Mouse (Mus musculus): ENCODE measurements around the gene Upb1. TPM values are rescaled to one million over a fixed set of nuclear protein-coding genes. Genes with fewer than 3 reads are reported as not detected.
A peak's percentile ranks its signal among the peaks of the same experiment; 100 is the strongest.
"Not testable (repeated sequence)": the region's sequence is repeated elsewhere in the genome, so short reads cannot be mapped to it uniquely, and the experiment has no call there.

Gene Upb1
- polyA plus RNA-seq, 1 experiment from 2014 or later: 1.0 TPM

- Histone ChIP-seq H3K4me3 (no peak overlapping the region), H3K9ac (no peak overlapping the region), H3K4me2 (no peak overlapping the region), H3K36me3 (no peaks in the 10 kb centered on the region), H3K27me3 (no peaks in the 10 kb centered on the region), H3K9me3 (peaks cover 3% of the 10 kb centered on the region; the same call in 1 of the 2 replicates), H3K27ac (no peak overlapping the region), H3K4me1 (no peaks in the 10 kb centered on the region)
- WGBS: 57% methylated on average over 14 of the region's 14 CpGs
- ATAC-seq (ENCODE audit: insufficient number of reproducible peaks, insufficient read depth, low FRiP score, low TSS enrichment, low read depth): no peak
Observed at GRCm38 (mm10) chr10:75396966-75397365, 3.9 kb upstream of the Upb1 start.

- WGBS: 87% methylated on average over 8 of the region's 8 CpGs
- H3K9ac ChIP-seq: no peak overlapping the region
- ATAC-seq (ENCODE audit: insufficient number of reproducible peaks, insufficient read depth, low FRiP score, low TSS enrichment, low read depth): no peak
Observed at GRCm38 (mm10) chr10:75405916-75406315, 5.0 kb downstream of the Upb1 start.

GRCm38 (mm10) chr10:75406755-75407154, 5.8 kb downstream of the Upb1 start:
- Histone ChIP-seq H3K4me1 (peaks cover 7% of the 10 kb centered on the region; the same call in 1 of the 2 replicates), H3K27ac (no peak overlapping the region), H3K4me2 (peak overlapping the region; percentile 41), H3K27me3 (no peaks in the 10 kb centered on the region), H3K4me3 (no peak overlapping the region), H3K36me3 (no peaks in the 10 kb centered on the region), H3K9me3 (no peaks in the 10 kb centered on the region), H3K9ac (no peak overlapping the region)
- 50% methylated on average over 13 of the region's 13 CpGs for WGBS
- no peak for ATAC-seq (ENCODE audit: insufficient number of reproducible peaks, insufficient read depth, low FRiP score, low TSS enrichment, low read depth)

More at GRCm38 (mm10) chr10:75405916-75406315, 5.0 kb downstream of the Upb1 start:
- no peaks in the 10 kb centered on the region for H3K9me3 ChIP-seq
- H3K36me3 ChIP-seq: no peaks in the 10 kb centered on the region
- H3K4me3 ChIP-seq: no peak overlapping the region
- H3K4me1 ChIP-seq: 0 out of 2 replicates have a peak, but pooled peaks cover 2% of the 10 kb centered on the region
- no peak overlapping the region for H3K27ac ChIP-seq
- H3K27me3 ChIP-seq: no peaks in the 10 kb centered on the region
- H3K4me2 ChIP-seq: no peak overlapping the region

DNA sequence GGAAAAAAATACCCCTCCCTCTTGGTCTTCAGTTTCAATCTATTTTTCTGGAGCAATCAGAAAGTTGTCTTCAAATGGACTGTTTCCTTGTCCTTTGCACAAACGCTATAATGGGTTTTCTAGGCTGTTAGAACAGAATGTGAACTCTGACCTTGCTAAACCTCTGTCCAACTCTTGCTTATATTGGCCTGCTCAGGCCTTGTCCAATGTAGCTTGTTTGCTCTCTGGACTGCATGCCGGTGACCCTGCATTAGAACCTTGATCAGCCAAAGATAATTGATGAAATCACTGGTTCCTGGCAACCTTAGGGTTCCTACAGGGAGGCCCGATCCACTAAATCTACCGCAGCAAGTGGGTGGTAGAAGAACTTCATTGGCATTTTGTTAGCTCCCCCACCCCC, 6.8 kb downstream of the Upb1 start:
- 76% methylated on average over 4 of the region's 4 CpGs for WGBS
- no peak overlapping the region for H3K27ac ChIP-seq
- no peak overlapping the region for H3K9ac ChIP-seq
- no peak overlapping the region for H3K4me3 ChIP-seq
- H3K36me3 ChIP-seq: no peaks in the 10 kb centered on the region
- no peaks in the 10 kb centered on the region for H3K27me3 ChIP-seq
- no peak for ATAC-seq (ENCODE audit: insufficient number of reproducible peaks, insufficient read depth, low FRiP score, low TSS enrichment, low read depth)
- peaks cover 13% of the 10 kb centered on the region; the same call in 1 of the 2 replicates for H3K4me1 ChIP-seq
- no peak overlapping the region for H3K4me2 ChIP-seq
- H3K9me3 ChIP-seq: no peaks in the 10 kb centered on the region

DNA sequence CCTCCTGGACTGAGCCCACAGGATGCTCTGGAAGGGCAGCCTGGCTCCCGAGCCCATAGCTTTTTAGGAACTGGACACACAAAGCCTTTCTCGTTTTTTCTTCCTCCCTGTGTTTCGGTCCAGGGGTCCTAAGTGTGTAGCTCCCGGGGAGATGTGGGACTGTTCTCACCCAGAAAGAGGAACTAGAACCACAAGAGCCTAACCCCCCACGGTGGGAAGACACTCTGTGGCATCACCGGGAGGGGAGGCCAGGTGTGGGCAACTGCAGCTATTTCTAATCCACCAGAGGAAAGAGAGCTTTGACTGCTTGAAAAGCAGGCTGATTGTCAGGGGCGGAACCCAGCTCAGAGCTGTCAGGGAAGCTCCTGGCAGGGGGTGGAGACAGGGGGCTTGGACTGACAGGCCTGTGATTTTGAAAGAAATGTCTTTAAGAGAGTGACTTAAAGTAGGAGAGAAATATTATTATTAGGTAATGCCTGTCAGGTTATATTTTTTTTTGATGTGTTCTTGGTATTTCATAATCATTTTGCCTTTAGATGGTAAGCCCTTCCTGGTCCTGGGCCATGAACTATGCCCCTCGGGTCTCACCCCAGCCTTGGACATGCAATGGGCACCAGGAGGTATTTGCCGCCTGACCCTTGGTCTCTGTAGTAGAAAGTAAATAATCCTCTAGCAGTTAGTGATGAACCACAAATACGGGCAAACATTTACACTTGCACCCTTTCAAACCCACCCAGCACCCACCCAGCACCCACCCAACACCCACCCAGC, 10.6 kb downstream of the Upb1 start:
- H3K4me3 ChIP-seq; H3K27me3 ChIP-seq; H3K9me3 ChIP-seq; H3K27ac ChIP-seq; ATAC-seq (ENCODE audit: insufficient number of reproducible peaks, insufficient read depth, low FRiP score, low TSS enrichment, low read depth); H3K4me2 ChIP-seq; H3K36me3 ChIP-seq; H3K9ac ChIP-seq: not testable (repeated sequence)
- 37% methylated on average over 10 of the region's 10 CpGs for WGBS
- peaks cover 15% of the 10 kb centered on the region; the same call in 1 of the 2 replicates for H3K4me1 ChIP-seq

- Histone ChIP-seq H3K36me3 (no peaks in the 10 kb centered on the region), H3K4me3 (no peak overlapping the region), H3K4me2 (peak overlapping the region; percentile 36), H3K27me3 (no peaks in the 10 kb centered on the region), H3K27ac (no peak overlapping the region), H3K9me3 (no peaks in the 10 kb centered on the region), H3K9ac (no peak overlapping the region), H3K4me1 (peaks cover 15% of the 10 kb centered on the region; the same call in 1 of the 2 replicates)
- ATAC-seq (ENCODE audit: insufficient number of reproducible peaks, insufficient read depth, low FRiP score, low TSS enrichment, low read depth): no peak
- WGBS: 53% methylated on average over 27 of the region's 27 CpGs
Observed at GRCm38 (mm10) chr10:75412114-75413103, 11.5 kb downstream of the Upb1 start.

GRCm38 (mm10) chr10:75414925-75415324, 14.0 kb downstream of the Upb1 start:
- H3K9me3 ChIP-seq: no peaks in the 10 kb centered on the region
- no peaks in the 10 kb centered on the region for H3K27me3 ChIP-seq
- H3K4me3 ChIP-seq: no peak overlapping the region
- H3K9ac ChIP-seq: no peak overlapping the region
- no peaks in the 10 kb centered on the region for H3K36me3 ChIP-seq
- H3K27ac ChIP-seq: no peak overlapping the region
- ATAC-seq (ENCODE audit: insufficient number of reproducible peaks, insufficient read depth, low FRiP score, low TSS enrichment, low read depth): no peak
- 81% methylated on average over 7 of the region's 7 CpGs for WGBS
- no peak overlapping the region for H3K4me2 ChIP-seq
- H3K4me1 ChIP-seq: peaks cover 15% of the 10 kb centered on the region; the same call in 1 of the 2 replicates

DNA sequence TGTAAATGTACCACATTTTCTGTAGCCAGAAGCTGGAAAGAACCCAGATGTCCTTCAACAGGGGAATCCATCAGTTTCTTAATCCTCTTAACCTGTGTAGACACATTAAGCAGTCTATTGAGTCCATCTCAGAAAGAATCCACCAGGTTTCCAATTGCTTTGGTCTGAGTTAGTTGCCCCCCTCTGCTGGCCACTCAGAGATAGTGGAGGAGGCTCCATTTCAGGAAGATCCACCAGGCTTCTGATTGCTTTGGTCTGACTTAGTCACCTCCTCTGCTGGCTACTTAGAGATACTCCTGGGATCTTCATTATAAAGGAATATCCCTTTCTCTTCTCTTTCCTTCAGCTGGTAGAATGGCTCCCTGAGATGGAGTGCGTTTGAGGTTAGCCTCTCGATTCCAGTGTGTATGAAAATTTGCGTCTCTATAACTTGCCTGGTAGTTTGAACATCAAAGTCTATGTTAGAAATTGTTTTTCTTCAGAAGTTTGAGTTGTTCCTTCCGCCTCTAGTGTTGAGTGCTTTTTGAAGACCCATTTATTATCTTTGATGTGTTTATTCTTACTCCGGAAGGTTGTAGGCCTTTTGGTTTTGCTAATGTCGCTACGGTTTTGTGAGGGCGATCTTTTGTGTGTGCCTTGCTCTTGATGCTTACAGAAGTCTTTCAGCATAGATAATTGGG, 16.6 kb downstream of the Upb1 start:
- Histone ChIP-seq H3K36me3 (no peaks in the 10 kb centered on the region), H3K4me1 (peaks cover 4% of the 10 kb centered on the region; the same call in 1 of the 2 replicates), H3K27ac (no peak overlapping the region), H3K4me2 (no peak overlapping the region), H3K4me3 (no peak overlapping the region), H3K9me3 (no peaks in the 10 kb centered on the region), H3K27me3 (no peaks in the 10 kb centered on the region), H3K9ac (no peak overlapping the region)
- WGBS: 94% methylated on average over 8 of the region's 8 CpGs
- no peak for ATAC-seq (ENCODE audit: insufficient number of reproducible peaks, insufficient read depth, low FRiP score, low TSS enrichment, low read depth)

DNA sequence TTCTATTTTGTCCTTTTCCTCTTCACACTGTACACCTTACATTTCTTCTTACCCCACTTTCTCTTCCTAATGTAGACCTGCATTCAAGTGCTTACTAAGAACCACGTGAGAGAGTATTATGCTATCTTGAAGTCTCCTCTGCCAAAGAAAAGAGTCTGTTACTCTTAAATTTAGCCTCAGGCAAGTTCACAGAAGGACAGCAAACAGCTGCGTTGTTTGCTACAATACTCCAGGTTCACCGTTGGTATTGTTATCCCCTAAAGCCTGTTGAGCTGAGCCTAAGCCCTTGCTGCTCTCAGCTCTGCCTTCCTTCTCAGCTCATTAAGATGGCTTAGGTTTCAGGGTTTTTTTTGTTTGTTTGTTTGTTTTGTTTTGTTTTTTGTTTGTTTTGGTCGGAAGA, 17.8 kb downstream of the Upb1 start:
- no peaks in the 10 kb centered on the region for H3K9me3 ChIP-seq
- no peak for ATAC-seq (ENCODE audit: insufficient number of reproducible peaks, insufficient read depth, low FRiP score, low TSS enrichment, low read depth)
- no peaks in the 10 kb centered on the region for H3K27me3 ChIP-seq
- no peak overlapping the region for H3K9ac ChIP-seq
- H3K27ac ChIP-seq: no peak overlapping the region
- no peak overlapping the region for H3K4me3 ChIP-seq
- no peaks in the 10 kb centered on the region for H3K36me3 ChIP-seq
- 44% methylated on average over 4 of the region's 4 CpGs for WGBS
- H3K4me1 ChIP-seq: no peaks in the 10 kb centered on the region
- H3K4me2 ChIP-seq: no peak overlapping the region

- 87% methylated on average over 10 of the region's 10 CpGs for WGBS
- no peak for ATAC-seq (ENCODE audit: insufficient number of reproducible peaks, insufficient read depth, low FRiP score, low TSS enrichment, low read depth)
- no peaks in the 10 kb centered on the region for H3K9me3 ChIP-seq
- H3K9ac ChIP-seq: no peak overlapping the region
- no peak overlapping the region for H3K27ac ChIP-seq
- no peak overlapping the region for H3K4me2 ChIP-seq
- H3K27me3 ChIP-seq: no peaks in the 10 kb centered on the region
- no peaks in the 10 kb centered on the region for H3K4me1 ChIP-seq
- no peak overlapping the region for H3K4me3 ChIP-seq
- H3K36me3 ChIP-seq: no peaks in the 10 kb centered on the region
Observed at GRCm38 (mm10) chr10:75424498-75424901, 23.6 kb downstream of the Upb1 start.
